Mouse (Mus musculus) embryo, embryonic 11 days (tissue): ENCODE results near the gene Ptpa.
A peak's percentile ranks its signal among the peaks of the same experiment; 100 is the strongest.

Source experiments
- DNase-seq: peaks from one replicate; pipeline ENCODE4 v3.0.0-alpha.2; 2015

Gene Ptpa

DNA sequence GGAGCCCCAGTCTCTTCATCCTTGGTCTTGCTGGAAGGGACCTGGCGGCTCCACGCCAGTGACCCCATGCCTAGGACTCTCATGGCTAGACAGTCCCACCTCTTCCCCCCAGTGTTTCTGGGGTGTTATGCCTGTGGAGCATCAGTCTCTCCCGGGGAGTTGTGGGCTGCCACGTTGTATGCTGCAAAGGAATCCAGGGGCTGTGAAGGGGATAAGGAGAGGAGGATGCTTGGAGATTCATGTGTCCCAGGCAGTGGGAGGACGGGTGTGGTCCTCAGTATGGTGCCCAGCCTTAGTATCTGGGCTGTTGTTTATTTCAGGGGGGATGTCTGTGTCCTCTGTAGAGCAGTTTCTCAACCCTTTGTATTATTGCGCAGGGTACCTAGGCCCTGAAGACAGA, 53.2 kb downstream of the Ptpa start:
- DNase-seq, result no peak

DNA sequence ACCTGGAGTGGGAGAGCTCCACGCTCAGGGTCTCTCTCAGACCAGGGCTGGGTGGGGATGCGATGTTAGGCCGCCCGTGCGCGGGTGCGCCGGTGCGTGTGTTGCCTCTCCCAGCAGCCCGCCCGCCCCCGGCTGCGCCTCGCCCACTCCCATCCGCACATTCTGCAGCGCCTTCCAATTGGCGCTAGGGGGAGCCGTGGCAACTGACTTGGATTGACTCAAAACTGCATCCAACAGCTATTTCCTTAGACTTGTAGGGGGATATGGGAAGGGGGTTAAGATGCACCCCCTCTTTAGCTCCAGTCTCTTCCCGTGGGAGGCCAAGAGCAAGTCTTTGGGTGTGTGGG, 53.9 kb downstream of the Ptpa start:
- peak; percentile 94 for DNase-seq

DNA sequence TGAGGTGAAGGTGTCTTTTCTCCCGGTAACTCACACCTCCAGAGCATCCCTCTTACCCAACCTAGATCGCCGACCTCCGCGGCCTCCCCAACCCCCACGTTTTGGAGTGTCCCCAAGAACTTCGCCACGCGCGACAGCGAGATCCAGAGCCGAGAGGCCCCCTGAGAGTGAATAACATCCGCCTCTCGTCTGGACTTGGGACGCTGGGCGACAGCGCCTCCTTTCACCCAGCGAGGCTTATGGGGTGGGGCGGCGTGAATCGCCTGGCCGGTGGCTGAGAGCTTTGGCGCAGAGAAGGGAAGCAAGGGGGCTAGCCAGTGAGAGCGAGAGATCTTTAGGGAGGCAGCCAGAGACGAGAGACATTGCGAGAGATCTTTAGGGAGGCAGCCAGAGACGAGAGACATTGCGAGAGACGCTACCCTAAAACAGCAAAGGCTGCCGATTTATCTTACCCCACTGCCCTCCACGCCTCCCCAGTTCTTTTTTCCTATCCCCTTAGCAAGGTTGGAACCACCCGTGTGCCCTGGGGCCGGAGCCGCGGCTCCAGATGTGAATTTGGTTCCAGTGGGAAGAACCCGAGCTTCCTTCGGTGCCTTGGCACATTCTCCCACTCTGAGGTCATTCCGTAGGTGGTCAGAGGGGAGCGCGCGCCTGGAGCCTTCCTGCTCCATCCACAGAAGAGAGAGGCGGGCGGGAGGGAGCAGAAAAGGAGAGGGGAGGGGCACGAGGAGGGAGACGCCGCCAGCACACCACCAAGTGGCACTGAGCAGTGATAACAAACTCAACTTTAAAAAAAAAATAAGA, 54.5 kb downstream of the Ptpa start:
- peak; percentile 90 for DNase-seq

DNA sequence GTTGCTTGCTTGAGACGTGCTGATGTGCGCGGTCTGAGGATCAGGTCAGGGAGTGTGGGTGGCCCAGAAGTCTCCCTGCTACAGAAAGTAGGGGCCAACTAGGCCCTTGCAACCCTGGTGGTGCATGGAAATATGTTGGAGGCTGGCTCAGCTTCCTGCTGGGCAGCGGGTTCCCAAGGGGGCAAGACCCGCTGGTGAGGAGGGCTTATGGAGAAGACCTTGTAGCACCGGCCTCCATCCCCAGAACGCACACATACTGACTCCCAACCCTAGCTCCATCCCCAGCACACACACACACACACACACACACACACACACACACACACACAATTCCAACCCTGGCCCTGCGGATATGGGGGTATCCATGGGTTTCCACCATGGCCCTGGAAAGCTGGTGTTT, 55.2 kb downstream of the Ptpa start:
- peak; percentile 61 for DNase-seq

DNA sequence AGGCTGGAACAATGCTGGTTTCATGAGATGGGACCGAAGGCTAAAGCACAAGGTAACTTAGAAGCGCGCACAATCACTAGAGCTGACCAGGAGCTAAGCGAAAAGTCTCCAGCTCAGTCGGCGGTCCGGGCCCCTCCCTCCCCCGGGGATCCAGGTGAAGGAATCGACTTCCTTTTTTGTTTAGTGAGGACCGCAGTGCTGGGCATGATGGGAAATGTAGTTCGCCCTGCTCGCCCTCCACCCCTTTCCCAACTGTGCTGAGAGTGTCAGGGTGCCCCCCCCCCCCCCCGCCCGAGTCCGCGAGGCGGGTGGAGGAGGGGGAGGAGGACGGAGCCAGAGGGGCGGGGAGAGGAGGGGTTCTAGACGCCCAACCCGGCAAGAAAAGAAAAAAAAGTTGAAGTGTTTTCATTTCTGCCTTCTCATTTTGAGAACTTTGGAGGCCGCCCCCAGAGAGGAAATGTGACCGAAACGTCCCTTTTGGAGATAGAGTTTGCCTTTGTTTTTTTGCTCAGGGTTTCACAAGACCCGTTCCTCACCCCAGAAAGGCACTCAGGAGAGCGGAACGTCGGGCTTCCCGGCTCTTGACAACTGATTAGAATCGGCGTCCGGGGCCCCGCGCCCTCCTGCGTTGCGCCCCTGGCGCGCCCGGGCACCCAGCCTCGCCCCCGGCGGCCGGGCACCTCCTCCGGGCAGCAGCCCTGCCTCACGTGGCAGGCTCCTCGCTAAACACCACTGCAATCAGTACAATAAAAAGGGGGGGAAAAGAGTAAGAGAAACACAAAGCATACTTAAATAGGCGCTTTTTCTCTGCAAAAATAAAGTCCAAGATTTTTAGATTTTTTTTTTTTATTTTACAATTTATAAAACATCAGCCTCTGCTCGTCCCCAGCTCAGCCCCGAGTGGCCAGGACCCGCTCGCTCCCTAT, 56.2 kb downstream of the Ptpa start:
- DNase-seq, result peak; percentile 93

DNA sequence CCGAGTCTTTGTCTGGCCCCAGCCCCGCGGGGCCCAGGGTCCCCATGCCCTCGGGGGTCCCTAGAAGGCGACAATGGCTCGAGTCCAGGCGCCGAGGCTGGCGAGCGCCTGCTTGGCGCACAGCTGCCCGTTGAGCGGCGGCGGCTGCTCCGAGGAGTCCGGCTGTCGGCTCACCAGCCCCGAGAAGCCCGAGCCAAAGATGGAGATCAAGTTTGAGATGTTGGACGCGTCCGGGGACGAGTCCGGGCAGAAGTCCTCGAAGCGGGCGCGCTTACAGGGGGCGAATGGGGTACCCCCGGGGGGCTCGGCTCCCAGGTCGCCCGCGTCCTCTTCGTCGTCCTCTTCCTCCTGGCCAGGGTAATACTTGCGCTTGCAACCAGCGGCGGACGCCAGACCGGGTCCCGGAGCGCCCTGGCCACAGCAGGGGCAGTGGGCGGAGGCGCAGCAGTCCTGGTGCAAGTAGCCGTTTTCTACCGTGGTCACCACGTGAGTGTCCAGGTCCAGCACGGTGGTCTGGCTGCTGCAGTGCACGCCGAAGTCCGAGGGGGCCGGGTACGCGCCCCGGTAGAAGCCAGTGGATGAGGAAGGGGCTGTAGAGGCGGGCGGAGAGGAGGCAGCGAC, 57.0 kb downstream of the Ptpa start:
- peak; percentile 61 for DNase-seq

DNA sequence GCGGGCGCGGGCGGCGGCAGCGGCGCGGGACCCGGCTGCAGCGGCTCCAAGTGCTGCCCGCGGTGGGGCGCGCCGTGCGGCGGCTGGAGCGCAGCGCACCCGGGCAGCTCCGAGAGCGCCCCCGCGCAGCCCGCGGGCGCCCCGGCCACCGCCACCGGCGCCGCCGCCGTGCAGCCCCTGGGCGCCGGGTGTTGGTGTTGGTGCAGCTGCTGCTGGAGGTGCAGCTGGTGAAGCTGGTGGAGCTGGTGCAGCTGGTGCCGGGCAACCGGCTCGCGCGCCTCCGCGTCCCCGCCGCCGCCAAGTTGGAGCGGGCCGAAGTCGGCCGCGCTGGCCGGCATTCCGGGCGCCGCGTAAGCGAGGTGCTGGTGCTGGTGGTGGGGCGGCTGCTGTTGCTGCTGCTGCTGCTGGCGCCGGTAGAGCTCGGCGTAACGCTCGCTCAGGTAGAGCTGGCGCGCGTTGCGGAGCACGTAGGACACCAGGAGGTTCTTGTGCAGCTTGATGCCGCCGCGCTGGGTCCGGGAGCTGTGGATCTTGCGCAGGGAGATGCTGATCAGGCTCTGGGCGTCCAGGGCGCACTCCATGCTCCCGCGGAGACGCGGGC, 57.7 kb downstream of the Ptpa start:
- DNase-seq, result peak; percentile 70

DNA sequence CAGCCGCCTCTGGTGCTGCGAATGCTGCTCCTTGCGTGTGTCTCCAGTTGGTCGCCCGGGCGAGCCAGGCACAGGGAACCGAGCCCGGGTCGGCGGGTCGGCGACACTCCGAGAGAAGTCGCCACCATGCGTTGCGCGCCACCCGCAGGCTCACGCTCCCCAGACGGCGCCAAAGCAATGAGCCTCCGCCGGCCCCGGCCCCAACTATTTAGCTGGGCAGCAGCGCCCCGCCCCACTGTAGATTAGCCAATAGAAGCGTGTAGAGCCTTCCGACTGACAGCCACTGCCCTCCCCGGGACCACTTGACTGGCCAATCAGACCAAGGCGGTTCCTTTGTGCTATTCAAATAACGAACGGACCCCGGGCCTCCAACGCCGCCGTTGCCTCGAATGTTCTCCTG, 58.2 kb downstream of the Ptpa start, which contains the start of gene Ier5l:
TSS of gene Ier5l (minus strand) at position 181 of the 400 bp plus-strand sequence.
- peak; percentile 97 for DNase-seq

DNA sequence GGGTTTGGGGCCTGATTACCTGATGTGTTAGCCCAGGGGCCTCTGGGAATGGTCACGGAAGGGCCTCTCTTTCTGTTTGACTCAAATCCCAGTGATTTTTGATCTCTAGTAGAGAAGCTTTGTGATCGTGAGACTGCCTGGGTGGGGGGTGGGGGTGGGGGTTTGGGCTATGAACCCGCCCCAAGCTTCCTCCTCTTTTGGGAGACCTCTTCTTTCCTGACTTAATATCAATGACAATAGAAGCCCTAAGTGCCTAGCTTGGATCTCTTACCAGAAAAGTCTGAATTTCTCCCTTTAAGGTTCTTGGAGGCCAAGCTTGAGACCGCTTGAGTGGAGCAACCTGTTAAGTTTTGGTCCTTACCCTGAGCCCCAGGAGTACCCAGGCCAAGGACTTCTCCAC, 58.9 kb downstream of the Ptpa start:
- no peak for DNase-seq

DNA sequence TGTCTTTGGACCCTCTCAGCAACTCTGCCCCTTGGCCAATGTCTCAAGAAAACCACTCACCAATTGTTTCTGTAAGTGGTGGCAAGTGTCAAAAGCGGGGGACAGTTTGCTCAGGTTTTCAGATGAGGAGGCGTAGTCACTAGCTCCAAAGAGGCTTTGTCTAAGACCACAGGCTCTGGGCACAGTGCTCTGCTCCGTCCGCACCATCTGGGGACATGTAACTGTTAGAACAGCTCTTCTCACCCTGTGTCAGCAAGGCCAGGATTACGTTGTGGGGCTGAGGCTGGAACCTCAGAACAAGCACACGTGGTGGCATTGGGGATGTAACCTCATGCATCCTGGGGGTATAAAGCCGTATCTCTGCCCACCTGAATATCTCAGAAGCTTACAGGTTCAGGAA, 59.6 kb downstream of the Ptpa start:
- no peak for DNase-seq

DNA sequence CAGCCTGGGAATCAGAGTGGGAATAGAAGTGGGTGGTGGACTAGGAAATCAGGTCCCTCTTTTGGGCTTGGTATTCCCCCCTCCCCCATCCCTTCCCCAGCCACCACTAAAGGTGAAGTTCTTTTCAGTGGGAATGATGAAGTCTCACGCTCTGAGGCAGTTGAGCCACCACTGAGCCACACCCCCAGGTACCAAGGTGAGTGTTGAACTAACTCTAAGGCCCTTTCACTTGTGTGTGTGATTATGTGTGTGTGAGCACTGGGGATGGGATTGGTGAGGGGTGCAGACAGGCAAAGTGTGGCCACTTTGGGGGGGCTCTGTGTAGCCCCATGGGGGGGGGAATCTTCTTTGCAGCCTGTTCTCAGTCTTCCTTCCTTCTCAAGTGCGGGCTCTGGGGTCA, 60.4 kb downstream of the Ptpa start:
- no peak for DNase-seq

DNA sequence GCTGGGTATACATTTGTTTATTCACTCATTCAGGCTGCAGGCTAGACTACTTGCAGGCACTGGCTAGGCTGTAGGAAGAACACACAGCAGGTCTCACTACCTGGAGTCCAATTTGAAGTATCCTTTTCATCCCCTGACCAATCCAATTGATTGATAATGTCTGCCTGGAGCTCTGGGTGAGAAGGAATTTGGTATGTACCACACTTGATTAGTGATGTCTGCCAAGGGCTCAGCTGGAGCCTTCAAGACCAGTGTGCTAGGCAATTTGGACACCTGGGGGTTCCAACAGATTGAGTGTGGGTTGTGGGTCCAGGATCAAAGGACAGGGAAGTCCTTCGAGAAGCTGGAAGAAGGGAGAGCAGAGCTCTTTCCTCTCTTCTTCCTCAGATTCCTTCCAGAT, 62.7 kb downstream of the Ptpa start:
- no peak for DNase-seq

DNA sequence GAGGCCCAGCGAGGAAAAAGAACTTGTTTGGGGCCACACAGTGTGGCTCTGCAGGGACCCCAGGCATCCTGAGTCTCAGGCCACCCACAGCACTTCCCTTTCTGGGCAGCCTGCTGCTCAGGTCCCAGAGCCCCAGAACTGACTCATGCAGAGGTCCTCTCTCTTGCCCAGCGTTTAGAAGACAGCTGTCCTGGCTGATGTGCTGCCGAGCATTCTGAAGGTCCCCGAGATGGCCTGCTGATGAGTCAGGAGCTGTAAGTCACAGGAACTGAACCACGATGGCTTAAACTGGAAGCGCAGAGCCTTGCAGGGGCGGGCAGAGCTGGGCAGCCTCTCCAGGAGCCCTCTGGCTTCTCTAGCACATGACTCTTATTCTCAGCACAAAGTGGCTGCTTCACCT, 71.8 kb downstream of the Ptpa start:
- DNase-seq, result no peak

DNA sequence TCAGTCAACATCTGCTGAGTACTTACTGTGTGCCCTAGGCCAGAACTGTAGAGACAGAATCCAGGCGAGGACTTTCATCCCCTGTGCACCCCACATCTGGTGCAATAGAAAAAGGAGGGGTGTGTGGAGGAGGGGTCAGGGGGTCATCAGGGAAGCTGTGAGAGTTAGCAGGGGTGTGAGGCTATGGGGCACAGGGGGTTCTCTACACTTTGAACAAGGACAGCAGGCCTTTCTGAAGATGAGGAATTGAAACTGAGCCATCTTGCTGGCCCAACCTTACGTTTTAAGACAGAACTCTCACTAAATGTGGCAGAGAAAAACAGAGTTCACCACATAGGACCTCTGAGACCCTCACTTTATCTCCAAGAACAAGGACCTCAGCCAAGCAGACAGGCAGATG, 74.5 kb downstream of the Ptpa start:
- no peak for DNase-seq

DNA sequence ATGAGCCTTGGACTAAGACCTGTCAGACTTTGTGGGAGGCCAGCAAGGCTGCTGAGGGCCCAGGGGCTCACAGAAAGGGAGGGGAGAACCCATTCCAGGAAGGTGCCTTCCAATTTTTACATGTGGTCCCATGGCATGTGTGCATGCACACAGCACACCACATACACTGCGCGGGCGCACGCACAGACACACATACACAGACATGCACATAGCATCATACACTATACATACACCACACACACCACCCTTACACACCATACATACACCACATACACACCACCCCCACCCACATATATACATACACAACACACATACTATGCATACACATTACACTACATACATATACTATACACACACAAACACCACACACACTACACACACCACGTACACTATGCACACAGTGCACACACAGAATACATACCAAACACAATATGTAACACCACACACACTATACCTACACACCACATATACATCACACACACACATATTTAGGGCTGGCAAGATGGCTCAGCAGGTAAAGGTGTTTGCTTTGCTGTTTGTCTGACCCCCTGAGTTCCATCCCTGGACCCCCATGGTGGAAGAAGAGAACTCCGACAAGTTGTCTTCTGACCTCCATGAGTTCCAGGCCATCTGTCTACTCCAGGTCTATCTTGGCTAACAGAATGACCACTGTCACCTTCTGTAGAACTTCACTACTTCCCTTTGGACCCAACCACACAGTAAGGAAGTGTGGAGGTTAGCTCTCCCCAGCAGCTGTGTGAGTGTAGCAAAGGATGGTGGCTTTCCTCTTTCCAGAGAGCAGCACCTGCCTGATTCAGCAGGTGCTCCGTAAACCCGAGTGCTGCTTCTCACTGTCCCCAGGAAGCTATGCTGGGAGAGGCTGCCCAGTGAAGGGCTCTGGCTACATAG, 79.4 kb downstream of the Ptpa start:
- no peak for DNase-seq

DNA sequence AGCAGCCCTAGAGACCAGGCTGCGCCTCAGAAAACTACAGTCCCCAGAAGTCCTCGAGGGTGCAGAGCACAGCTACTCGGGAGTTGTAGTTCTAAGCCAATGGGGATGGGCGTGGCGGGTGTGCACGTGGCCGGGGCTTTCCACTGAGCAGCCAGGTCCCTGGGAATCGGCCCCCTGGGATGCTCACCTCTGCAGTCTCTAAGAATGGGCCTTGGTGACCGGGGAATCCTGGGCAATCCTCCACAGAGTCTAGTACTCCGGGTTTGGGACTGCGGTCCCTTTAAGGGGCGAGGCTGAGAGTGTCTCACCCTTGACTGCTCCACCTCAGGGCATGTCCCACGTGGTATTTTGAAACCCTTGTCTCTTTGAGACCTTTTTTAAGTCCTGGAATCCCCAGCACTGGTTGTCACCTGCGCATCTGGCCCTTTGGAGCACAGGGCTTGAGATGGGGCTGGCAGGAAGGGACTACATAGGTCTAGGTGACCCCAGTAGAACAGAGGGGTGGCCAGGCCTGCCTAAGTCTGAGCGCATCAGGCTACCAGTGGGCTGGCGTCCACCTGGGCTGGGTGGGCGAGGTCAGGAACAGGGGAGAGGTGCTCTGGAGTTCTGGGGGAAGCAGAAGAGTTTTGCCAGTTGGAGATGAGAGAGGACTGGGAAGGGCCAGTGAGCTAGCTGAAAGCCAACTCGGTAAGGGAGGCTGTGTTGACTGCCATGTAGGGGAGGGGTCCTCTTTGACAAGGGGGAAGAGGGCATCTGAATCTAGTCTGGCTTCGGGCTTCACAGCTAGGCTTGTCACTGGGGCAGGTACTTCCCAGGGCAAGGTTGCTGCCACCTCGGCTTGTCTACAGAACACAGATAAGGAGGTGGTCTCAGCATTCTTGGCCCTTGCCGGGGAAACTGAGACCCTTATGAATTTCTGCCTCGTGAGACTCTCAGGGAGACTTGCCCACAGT, 80.3 kb downstream of the Ptpa start:
- peak; percentile 87 for DNase-seq
